ENCODE assay signal across 8 mouse cellular contexts in genomic region chr2:35463372-35464088, GRCm38 (mm10). TPM values are rescaled to one million over a fixed set of nuclear protein-coding genes. Genes with fewer than 3 reads are reported as not detected.
DNase-seq lines count a peak whose midpoint lies in the region; ATAC-seq lines count a peak whose summit lies in the region.

No protein-coding gene starts in this region.

- peak; percentile 79 for DNase-seq in kidney, postnatal 10 days
- DNase-seq in spleen, adult 18-20 months, result peak; percentile 76 to 82
- no peak for DNase-seq in cerebellum, adult 8-10 months

- H3K36me3 ChIP-seq in erythroblast, embryonic 14.5 days (ENCODE audit: control insufficient read depth), result peaks cover 9% of the 10 kb centered on the region
- no peaks in the 10 kb centered on the region for H3K36me3 ChIP-seq in heart, embryonic 11.5 days (ENCODE audit: control insufficient read depth, insufficient read depth, low read length)
- H3K36me3 ChIP-seq in macrophage (ENCODE audit: inconsistent target), result peaks cover 3% of the 10 kb centered on the region; the same call in 1 of the 2 replicates

- peak overlapping the region; percentile 91 for H3K4me2 ChIP-seq in heart, embryonic 11.5 days

- peak overlapping the region; percentile 62; the same call in 1 of the 2 replicates for H3K9ac ChIP-seq in heart, embryonic 11.5 days (ENCODE audit: low read depth, low read length)

- H3K27me3 ChIP-seq in erythroblast, embryonic 14.5 days (ENCODE audit: control insufficient read depth), result no peaks in the 10 kb centered on the region; the same call in 1 of the 2 replicates
- no peaks in the 10 kb centered on the region for H3K27me3 ChIP-seq in heart, embryonic 11.5 days (ENCODE audit: control insufficient read depth, insufficient read depth, low read length)

- H3K9me3 ChIP-seq in erythroblast, embryonic 14.5 days (ENCODE audit: control insufficient read depth, low read length), result peaks cover 2% of the 10 kb centered on the region; the same call in 1 of the 2 replicates
- H3K9me3 ChIP-seq in heart, embryonic 11.5 days (replicated peaks; ENCODE audit: control insufficient read depth, low read length), result no peaks in the 10 kb centered on the region

- no peak for ATAC-seq in erythroblast, adult 5-6 weeks (replicated peaks; ENCODE audit: low FRiP score, poor library complexity, severe bottlenecking)
- ATAC-seq in common myeloid progenitor, adult 5-6 weeks (replicated peaks; ENCODE audit: low read depth, poor library complexity, severe bottlenecking), result peak; percentile 81
- peak; percentile 77 for ATAC-seq in heart, embryonic 11.5 days (replicated peaks; ENCODE audit: insufficient number of reproducible peaks, low FRiP score, low TSS enrichment)

- H3K4me1 ChIP-seq in erythroblast, embryonic 14.5 days (ENCODE audit: control insufficient read depth), result peaks cover 59% of the 10 kb centered on the region
- H3K4me1 ChIP-seq in heart, embryonic 11.5 days (ENCODE audit: control insufficient read depth, insufficient read depth, low read length), result peaks cover 21% of the 10 kb centered on the region

- H3K79me2 ChIP-seq in macrophage (ENCODE audit: inconsistent target), result peaks cover 36% of the 10 kb centered on the region

- peak overlapping the region; percentile 88 for H3K27ac ChIP-seq in heart, embryonic 11.5 days (ENCODE audit: low read depth, low read length)
- H3K27ac ChIP-seq in macrophage, result peak overlapping the region; percentile 64

- peak overlapping the region; percentile 81 for H3K4me3 ChIP-seq in erythroblast, embryonic 14.5 days (replicated peaks)
- peak overlapping the region; percentile 22 for H3K4me3 ChIP-seq in heart, embryonic 11.5 days (ENCODE audit: low read depth, low read length)
- H3K4me3 ChIP-seq in macrophage (ENCODE audit: inconsistent target), result no peak overlapping the region

- 7% methylated on average over 19 of the region's 19 CpGs for WGBS in heart, embryonic 11.5 days (ENCODE audit: insufficient replicate concordance)
- WGBS in macrophage (ENCODE audit: missing documents), result 17% methylated on average over 18 of the region's 19 CpGs

RNA-seq across cellular contexts. Expression of gene Ggta1, which starts 0.5 kb away (rescaled TPM):
- 0.08 and 0.18 TPM in 2 replicates for polyA plus RNA-seq in erythroblast, embryonic 14.5 days (2012)
- 7.9 and 9.8 TPM in 2 replicates for total RNA-seq in erythroblast, adult 5-6 weeks (2015; ENCODE audit: low replicate concordance)
- 18.4 and 20.8 TPM in 2 replicates for total RNA-seq in erythroblast, adult 5-6 weeks (2017; ENCODE audit: low replicate concordance)
- 64.2 and 72.5 TPM in 2 replicates for total RNA-seq in common myeloid progenitor, adult 5-6 weeks (2017)
- polyA plus RNA-seq in heart, embryonic 11.5 days (2014; fragmentation: Nextera tagmentation; extraction: Ambion mirVana), result 38.1 and 42.1 TPM in 2 replicates
- total RNA-seq in macrophage (2018; cell fraction: chromatin; rRNA removed), result 100 to 1,000 TPM in 6 of 26 experiments, 10 to 100 TPM in 19, 1 to 10 TPM in 1; 9.2 to 143 (median 58.4) TPM
- 100 to 1,000 TPM in 11 of 26 experiments, 10 to 100 TPM in 15; 40.1 to 135 (median 81.6) TPM for total RNA-seq in macrophage (2018; cell fraction: cytosol; rRNA removed)
- total RNA-seq in macrophage (2018; cell fraction: nucleus; rRNA removed), result 100 to 1,000 TPM in 11 of 26 experiments, 10 to 100 TPM in 15; 38.3 to 241 (median 91.4) TPM
- 86.0 to 211 TPM (median 135 TPM) in 3 replicates for polyA plus RNA-seq in macrophage (2018)

Comparison
In these comparisons a context has a peak if more than half of its experiments do, and no peak if none do; other contexts are left out.
1. RNA of gene Ggta1, which starts 0.5 kb away (polyA plus RNA-seq): 86.0 to 211 TPM in macrophage and 38.1 to 42.1 TPM in heart, embryonic 11.5 days; 0.08 to 0.18 TPM in erythroblast, embryonic 14.5 days; every median in the first group is over 10 times any median in the second.